In genomic region chr4:139014793-139015192, GRCm38 (mm10) we compare ENCODE assay signal across 15 mouse cellular contexts. TPM values are rescaled to one million over a fixed set of nuclear protein-coding genes. Genes with fewer than 3 reads are reported as not detected.
DNase-seq lines count a peak whose midpoint lies in the region; ATAC-seq and TF ChIP-seq lines count a peak whose summit lies in the region.
"Had no signal": no experiment of that assay in that cellular context is flagged by ENCODE, and none has a peak within 500 bp of the region (broad histone marks: within the 10 kb centered on the region; RNA-seq: fewer than 3 reads in every experiment).

No protein-coding gene starts in this region.

- intact Hi-C loops in heart, postnatal 14 days (cut with DNase I): no loop called here

- H3K4me3 ChIP-seq in ES-Bruce4 (ENCODE audit: low read depth, low read length): no peak overlapping the region
- H3K4me3 ChIP-seq: erythroblast, embryonic 14.5 days had no signal

- H3K36me3 ChIP-seq in ES-Bruce4 (ENCODE audit: control insufficient read depth, insufficient read depth, low read length, poor library complexity, severe bottlenecking): no peaks in the 10 kb centered on the region

- TF ChIP-seq POLR2A in ES-Bruce4 (IDR thresholded peaks at IDR 0.05; ENCODE audit: insufficient read depth, low read length): no peak

- H3K9ac ChIP-seq in ES-Bruce4 (ENCODE audit: low read depth, poor library complexity, severe bottlenecking): no peak overlapping the region

- peak; percentile 79 for TF ChIP-seq CTCF in ES-Bruce4 (IDR thresholded peaks at IDR 0.05; ENCODE audit: low read depth, low read length)

- H3K27ac ChIP-seq in ES-Bruce4 (ENCODE audit: insufficient read depth, low read length): no peak overlapping the region

- peak; percentile 23 for DNase-seq in heart, postnatal 4 days
- DNase-seq in heart, postnatal 14 days: no peak
- peak; percentile 11 for DNase-seq in lung, postnatal 10 days
- no peak for DNase-seq in lung, postnatal 14 days
- DNase-seq in urinary bladder, postnatal 25 days (ENCODE audit: low spot score): no peak
- DNase-seq in retina, postnatal 1 day: no peak
- DNase-seq: gastrocnemius, postnatal 14 days; right cerebral cortex, postnatal 4 days had no signal

- no peaks in the 10 kb centered on the region for H3K27me3 ChIP-seq in ES-Bruce4 (ENCODE audit: control insufficient read depth, insufficient read depth, low read length, poor library complexity, severe bottlenecking)

- H3K9me3 ChIP-seq in ES-Bruce4 (replicated peaks; ENCODE audit: control insufficient read depth, insufficient read depth, low read length, poor library complexity, severe bottlenecking): no peaks in the 10 kb centered on the region

- TF ChIP-seq EP300 in ES-Bruce4 (IDR thresholded peaks at IDR 0.05; ENCODE audit: insufficient read depth, low read depth, low read length): no peak

- ATAC-seq in megakaryocyte progenitor cell, adult 5-6 weeks (replicated peaks; ENCODE audit: poor library complexity): 0 out of 2 replicates have a peak, but pooled peaks have one; percentile 37

- no peaks in the 10 kb centered on the region for H3K4me1 ChIP-seq in ES-Bruce4 (ENCODE audit: control insufficient read depth, insufficient read depth, low read length)

RNA-seq across cellular contexts. Expression of gene Tmco4, which starts 42.1 kb away (rescaled TPM):
- 10 to 100 TPM; 11.7 to 14.2 TPM for total RNA-seq in heart, postnatal 4 days (2021)
- total RNA-seq in heart, postnatal 14 days (2021): 1 to 10 TPM; 7.9 to 8.4 TPM
- 3.0 and 3.9 TPM in 2 replicates for polyA plus RNA-seq in ES-Bruce4 (2011; ENCODE audit: insufficient read depth, insufficient read length, low read depth, missing spikeins)
- 8.3 and 9.5 TPM in 2 replicates for total RNA-seq in megakaryocyte progenitor cell, adult 5-6 weeks (2015)
- 19.6 and 26.9 TPM in 2 replicates for total RNA-seq in megakaryocyte progenitor cell, adult 5-6 weeks (2017)

RNA-seq across cellular contexts. Expression of gene Rnf186, which starts 47.9 kb away (rescaled TPM):
- not detected for total RNA-seq in heart, postnatal 4 days (2021)
- total RNA-seq in heart, postnatal 14 days (2021): under 1 TPM in 1 of 2 experiments, not detected in 1; 0.22 TPM
- polyA plus RNA-seq in ES-Bruce4 (2011; ENCODE audit: insufficient read depth, insufficient read length, low read depth, missing spikeins): not detected in 2 replicates
- not detected in 2 replicates for total RNA-seq in megakaryocyte progenitor cell, adult 5-6 weeks (2015)
- not detected in 2 replicates for total RNA-seq in megakaryocyte progenitor cell, adult 5-6 weeks (2017)
- total RNA-seq: gastrocnemius, postnatal 14 days; hematopoietic stem cell, adult 5-6 weeks; megakaryocyte-erythroid progenitor cell, adult 5-6 weeks had no signal
- polyA plus RNA-seq: erythroblast, embryonic 14.5 days; limb, embryonic 11.5 days; neural tube, embryonic 14.5 days had no signal

Comparison
In these comparisons a context has a peak if more than half of its experiments do, and no peak if none do; other contexts are left out.
1. DNase-seq: peak in heart, postnatal 4 days (single experiment) and lung, postnatal 10 days (single experiment); none in heart, postnatal 14 days (0 of 2), lung, postnatal 14 days (single experiment), urinary bladder, postnatal 25 days (single experiment) and retina, postnatal 1 day (single experiment).